Mouse (Mus musculus): ENCODE measurements around the gene Lrrc4.

- TF ChIP-seq POLR2A (IDR thresholded peaks at IDR 0.05; ENCODE audit: borderline replicate concordance, extremely low read depth, low read depth, low read length) (no peak), CTCF (IDR thresholded peaks at IDR 0.05; ENCODE audit: insufficient read depth, low read length) (no peak)
These were observed 16.1 kb upstream of the Lrrc4 start for GRCm38 (mm10) chr6:28847616-28848015.
